Mouse (Mus musculus) MEL (cell line): ENCODE results near the gene Vmn2r57.

ENCODE experiments used
- CTCF ChIP-seq, 3 experiments: IDR thresholded peaks in 2 of 3; conservative IDR thresholded peaks in 1 of 3; 2 replicates each; pipeline ENCODE4 v1.5.1; 2011 to 2012; ENCODE audit warnings: low read length in 3 of 3, low read depth in 2 of 3, mild to moderate bottlenecking in 2 of 3, improper control_type of control experiment in 1 of 3, inconsistent platforms in 1 of 3, mixed read lengths in 1 of 3, moderate library complexity in 1 of 3; ENCODE audit not compliant: control insufficient read depth in 1 of 3, insufficient read depth in 1 of 3, poor library complexity in 1 of 3, severe bottlenecking in 1 of 3
- HCFC1 ChIP-seq: IDR thresholded peaks from 2 replicates; pipeline ENCODE4 v1.6.1; 2012; ENCODE audit warnings: low read depth, mild to moderate bottlenecking, inconsistent platforms, low read length, improper control_type of control experiment, moderate library complexity
- MXI1 ChIP-seq: IDR thresholded peaks from 2 replicates; pipeline ENCODE4 v1.6.1; 2011; ENCODE audit warnings: mild to moderate bottlenecking, low read depth, low read length, improper control_type of control experiment

DNA sequence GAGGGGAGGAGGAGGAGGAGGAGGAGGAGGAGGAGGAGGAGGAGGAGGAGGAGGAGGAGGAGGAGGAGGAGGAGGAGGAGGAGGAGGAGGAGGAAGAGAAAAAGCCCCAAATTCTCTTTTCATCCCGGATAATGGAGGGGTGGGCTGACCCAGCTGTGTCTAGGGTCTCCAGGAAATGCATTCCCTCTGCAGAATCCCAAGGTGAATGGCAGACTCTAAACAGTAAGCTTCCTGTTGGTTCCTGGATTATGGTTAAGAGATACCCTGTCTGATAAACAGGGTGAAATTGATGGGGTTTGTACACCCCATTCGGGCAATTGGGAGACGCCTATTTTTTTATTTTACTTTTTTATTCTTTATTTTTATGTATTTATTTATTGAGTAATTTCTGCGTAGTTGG, 54.4 kb downstream of the Vmn2r57 start:
- TF ChIP-seq CTCF (IDR thresholded peaks at IDR 0.05 in 2 of 3, conservative IDR thresholded peaks at IDR 0.05 in 1 of 3; ENCODE audit: control insufficient read depth in 1 of 3, insufficient read depth in 1 of 3, low read depth in 2 of 3, low read length in 3 of 3, poor library complexity in 1 of 3, severe bottlenecking in 1 of 3) (no peak), HCFC1 (no peak), MXI1 (no peak)
